Mouse (Mus musculus): Measurements from ENCODE around the gene Mgat5b.

- TF ChIP-seq CTCF (IDR thresholded peaks at IDR 0.05; ENCODE audit: borderline replicate concordance, extremely low read depth, insufficient read depth, insufficient read length): no peak
- no peak for TF ChIP-seq POLR2A (IDR thresholded peaks at IDR 0.05; ENCODE audit: borderline replicate concordance, extremely low read depth, insufficient read depth, insufficient read length, poor library complexity, severe bottlenecking)
Measured at GRCm38 (mm10) chr11:117031249-117031648, 112.6 kb downstream of the Mgat5b start.
